Mouse (Mus musculus): ENCODE data around the gene Kank2.

- TF ChIP-seq CTCF (IDR thresholded peaks at IDR 0.05; ENCODE audit: extremely low read depth, insufficient read length, insufficient replicate concordance, low read depth, low read length) (no peak), POLR2A (IDR thresholded peaks at IDR 0.05; ENCODE audit: low read depth, low read length) (no peak)
These were observed 49.0 kb downstream of the Kank2 start for GRCm38 (mm10) chr9:21749382-21750118.
